Mouse (Mus musculus): ENCODE data around the gene Cit. TPM values are rescaled to one million over a fixed set of nuclear protein-coding genes. Genes with fewer than 3 reads are reported as not detected.
A peak's percentile ranks its signal among the peaks of the same experiment; 100 is the strongest.

Cit gene
- polyA plus RNA-seq, 1 experiment from 2014 or later: 25.3 TPM

GRCm38 (mm10) chr5:115907037-115908009 is 62.2 kb downstream of the Cit start:
- no peaks in the 10 kb centered on the region for H3K9me3 ChIP-seq (replicated peaks; ENCODE audit: control insufficient read depth, low read length)
- 4% methylated on average over 38 of the region's 38 CpGs for WGBS
- DNase-seq (ENCODE audit: low spot score) (peak; percentile 54), ATAC-seq (replicated peaks; ENCODE audit: insufficient number of reproducible peaks, low FRiP score, low TSS enrichment, low read depth) (peak; percentile 71)
- H3K9ac ChIP-seq (replicated peaks; ENCODE audit: low read length): peak overlapping the region; percentile 28
- no peaks in the 10 kb centered on the region for H3K36me3 ChIP-seq (replicated peaks; ENCODE audit: control insufficient read depth, insufficient read depth, low read depth, low read length)
- no peaks in the 10 kb centered on the region for H3K27me3 ChIP-seq (ENCODE audit: control insufficient read depth, insufficient read depth, low read length)
- peak overlapping the region; percentile 69 for H3K4me2 ChIP-seq (ENCODE audit: low read depth, low read length)
- peak overlapping the region; percentile 29 for H3K4me3 ChIP-seq (ENCODE audit: low read depth, low read length)
- no peaks in the 10 kb centered on the region; the same call in 1 of the 2 replicates for H3K4me1 ChIP-seq (ENCODE audit: control insufficient read depth, insufficient read depth, low read length)
- H3K27ac ChIP-seq (replicated peaks; ENCODE audit: low read depth, low read length): no peak overlapping the region

- H3K4me3 ChIP-seq (ENCODE audit: low read depth, low read length): no peak overlapping the region
- no peaks in the 10 kb centered on the region for H3K36me3 ChIP-seq (replicated peaks; ENCODE audit: control insufficient read depth, insufficient read depth, low read depth, low read length)
These were observed 63.2 kb downstream of the Cit start for GRCm38 (mm10) chr5:115908251-115908650.

GRCm38 (mm10) chr5:115908699-115909098 is 63.6 kb downstream of the Cit start:
- 59% methylated on average over 12 of the region's 12 CpGs for WGBS
- ATAC-seq (replicated peaks; ENCODE audit: insufficient number of reproducible peaks, low FRiP score, low TSS enrichment, low read depth) (no peak; the same call in 1 of the 2 replicates), DNase-seq (ENCODE audit: low spot score) (no peak)
- Histone ChIP-seq H3K9ac (replicated peaks; ENCODE audit: low read length) (no peak overlapping the region), H3K27me3 (ENCODE audit: control insufficient read depth, insufficient read depth, low read length) (no peaks in the 10 kb centered on the region), H3K9me3 (replicated peaks; ENCODE audit: control insufficient read depth, low read length) (no peaks in the 10 kb centered on the region), H3K4me2 (ENCODE audit: low read depth, low read length) (no peak overlapping the region), H3K4me1 (ENCODE audit: control insufficient read depth, insufficient read depth, low read length) (no peaks in the 10 kb centered on the region; the same call in 1 of the 2 replicates), H3K36me3 (replicated peaks; ENCODE audit: control insufficient read depth, insufficient read depth, low read depth, low read length) (no peaks in the 10 kb centered on the region), H3K4me3 (ENCODE audit: low read depth, low read length) (no peak overlapping the region), H3K27ac (replicated peaks; ENCODE audit: low read depth, low read length) (no peak overlapping the region)

More at GRCm38 (mm10) chr5:115908251-115908650, 63.2 kb downstream of the Cit start:
- H3K4me1 ChIP-seq (ENCODE audit: control insufficient read depth, insufficient read depth, low read length): no peaks in the 10 kb centered on the region; the same call in 1 of the 2 replicates
- no peaks in the 10 kb centered on the region for H3K27me3 ChIP-seq (ENCODE audit: control insufficient read depth, insufficient read depth, low read length)
- peak; percentile 58 for DNase-seq (ENCODE audit: low spot score)
- no peak overlapping the region for H3K9ac ChIP-seq (replicated peaks; ENCODE audit: low read length)
- H3K4me2 ChIP-seq (ENCODE audit: low read depth, low read length): peak overlapping the region; percentile 5; the same call in 1 of the 2 replicates
- 25% methylated on average over 10 of the region's 10 CpGs for WGBS
- ATAC-seq (replicated peaks; ENCODE audit: insufficient number of reproducible peaks, low FRiP score, low TSS enrichment, low read depth): no peak
- no peaks in the 10 kb centered on the region for H3K9me3 ChIP-seq (replicated peaks; ENCODE audit: control insufficient read depth, low read length)
- no peak overlapping the region for H3K27ac ChIP-seq (replicated peaks; ENCODE audit: low read depth, low read length)

DNA sequence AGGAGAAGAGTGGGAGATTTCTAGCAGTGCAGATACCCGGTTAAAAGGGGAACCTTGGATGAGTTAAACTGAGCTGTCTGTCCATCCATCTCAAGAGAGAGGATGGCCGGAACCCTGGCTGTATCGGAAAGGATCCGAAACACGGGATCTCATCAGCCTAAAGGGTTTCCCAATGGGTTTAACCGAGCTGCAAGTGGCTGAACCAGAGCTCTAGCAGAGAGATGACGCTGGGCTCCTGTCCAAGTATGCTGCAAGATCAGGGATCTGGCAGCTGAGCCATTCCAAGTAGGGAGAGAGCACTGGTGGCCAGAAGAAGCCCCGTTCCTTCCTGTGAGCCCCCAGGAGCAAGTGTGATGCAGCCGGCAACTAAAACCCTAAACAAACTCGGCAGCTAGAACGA is 64.0 kb downstream of the Cit start:
- Histone ChIP-seq H3K27ac (replicated peaks; ENCODE audit: low read depth, low read length) (no peak overlapping the region), H3K4me1 (ENCODE audit: control insufficient read depth, insufficient read depth, low read length) (no peaks in the 10 kb centered on the region; the same call in 1 of the 2 replicates), H3K9ac (replicated peaks; ENCODE audit: low read length) (no peak overlapping the region), H3K4me2 (ENCODE audit: low read depth, low read length) (no peak overlapping the region), H3K36me3 (replicated peaks; ENCODE audit: control insufficient read depth, insufficient read depth, low read depth, low read length) (no peaks in the 10 kb centered on the region), H3K4me3 (ENCODE audit: low read depth, low read length) (no peak overlapping the region), H3K27me3 (ENCODE audit: control insufficient read depth, insufficient read depth, low read length) (no peaks in the 10 kb centered on the region), H3K9me3 (replicated peaks; ENCODE audit: control insufficient read depth, low read length) (no peaks in the 10 kb centered on the region)
- WGBS: 80% methylated on average over 11 of the region's 11 CpGs
- DNase-seq (ENCODE audit: low spot score) (no peak), ATAC-seq (replicated peaks; ENCODE audit: insufficient number of reproducible peaks, low FRiP score, low TSS enrichment, low read depth) (no peak)

- no peak overlapping the region for H3K9ac ChIP-seq (replicated peaks; ENCODE audit: low read length)
- no peak for ATAC-seq (replicated peaks; ENCODE audit: insufficient number of reproducible peaks, low FRiP score, low TSS enrichment, low read depth)
- no peak overlapping the region for H3K4me3 ChIP-seq (ENCODE audit: low read depth, low read length)
- H3K9me3 ChIP-seq (replicated peaks; ENCODE audit: control insufficient read depth, low read length): no peaks in the 10 kb centered on the region
- H3K4me2 ChIP-seq (ENCODE audit: low read depth, low read length): no peak overlapping the region
- DNase-seq (ENCODE audit: low spot score): no peak
- WGBS: 64% methylated on average over 11 of the region's 11 CpGs
- no peaks in the 10 kb centered on the region for H3K36me3 ChIP-seq (replicated peaks; ENCODE audit: control insufficient read depth, insufficient read depth, low read depth, low read length)
- no peak overlapping the region for H3K27ac ChIP-seq (replicated peaks; ENCODE audit: low read depth, low read length)
- H3K4me1 ChIP-seq (ENCODE audit: control insufficient read depth, insufficient read depth, low read length): no peaks in the 10 kb centered on the region; the same call in 1 of the 2 replicates
- no peaks in the 10 kb centered on the region for H3K27me3 ChIP-seq (ENCODE audit: control insufficient read depth, insufficient read depth, low read length)
These were observed 65.4 kb downstream of the Cit start for GRCm38 (mm10) chr5:115910491-115910890.

DNA sequence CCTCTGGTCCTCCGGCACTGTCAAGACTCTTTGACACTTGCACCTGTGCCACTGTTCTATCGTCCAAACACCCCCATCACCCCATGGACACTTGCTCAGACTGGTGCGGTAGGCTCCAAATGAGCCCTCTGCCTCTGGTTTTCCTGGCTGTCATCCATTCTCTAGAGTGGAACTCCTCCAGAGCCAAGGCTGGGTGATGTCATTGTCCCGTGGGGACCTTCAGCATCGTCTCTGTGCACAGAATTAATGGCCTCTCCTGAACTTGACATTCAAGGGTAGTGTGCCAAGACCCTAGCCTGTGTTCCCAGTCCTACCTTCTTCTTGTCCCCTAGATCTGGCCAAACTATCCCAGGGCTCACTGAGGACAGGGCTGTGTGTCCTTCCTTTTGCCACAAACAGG is 70.4 kb downstream of the Cit start:
- H3K9me3 ChIP-seq (replicated peaks; ENCODE audit: control insufficient read depth, low read length): no peaks in the 10 kb centered on the region
- no peak overlapping the region for H3K4me3 ChIP-seq (ENCODE audit: low read depth, low read length)
- no peak overlapping the region for H3K9ac ChIP-seq (replicated peaks; ENCODE audit: low read length)
- no peaks in the 10 kb centered on the region for H3K27me3 ChIP-seq (ENCODE audit: control insufficient read depth, insufficient read depth, low read length)
- H3K27ac ChIP-seq (replicated peaks; ENCODE audit: low read depth, low read length): no peak overlapping the region
- ATAC-seq (replicated peaks; ENCODE audit: insufficient number of reproducible peaks, low FRiP score, low TSS enrichment, low read depth): no peak
- 93% methylated on average over 5 of the region's 5 CpGs for WGBS
- DNase-seq (ENCODE audit: low spot score): no peak
- no peak overlapping the region for H3K4me2 ChIP-seq (ENCODE audit: low read depth, low read length)
- H3K4me1 ChIP-seq (ENCODE audit: control insufficient read depth, insufficient read depth, low read length): no peaks in the 10 kb centered on the region
- H3K36me3 ChIP-seq (replicated peaks; ENCODE audit: control insufficient read depth, insufficient read depth, low read depth, low read length): no peaks in the 10 kb centered on the region

DNA sequence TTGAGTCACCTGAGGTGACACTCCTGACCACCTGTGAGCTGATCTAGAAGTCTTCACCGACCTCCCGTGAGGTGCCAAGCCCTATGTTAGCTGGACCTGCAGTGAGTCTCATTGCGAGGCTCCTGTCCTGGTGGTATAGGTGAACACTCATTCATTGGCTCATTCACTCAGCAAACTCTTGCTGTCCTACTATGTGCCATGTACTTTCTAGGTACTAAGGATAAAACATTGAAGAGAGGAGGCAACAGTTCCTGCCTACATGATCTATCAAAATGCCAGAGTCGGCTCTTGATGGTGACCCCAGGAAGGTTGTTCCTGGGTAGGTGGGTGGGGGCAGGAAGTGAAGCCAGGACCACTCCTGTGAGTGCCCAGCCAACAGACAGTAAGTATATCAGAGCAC is 72.9 kb downstream of the Cit start:
- no peaks in the 10 kb centered on the region for H3K36me3 ChIP-seq (replicated peaks; ENCODE audit: control insufficient read depth, insufficient read depth, low read depth, low read length)

More for the DNA sequence above, 72.9 kb downstream of the Cit start:
- Histone ChIP-seq H3K27ac (replicated peaks; ENCODE audit: low read depth, low read length) (no peak overlapping the region), H3K4me1 (ENCODE audit: control insufficient read depth, insufficient read depth, low read length) (no peaks in the 10 kb centered on the region), H3K4me2 (ENCODE audit: low read depth, low read length) (no peak overlapping the region), H3K4me3 (ENCODE audit: low read depth, low read length) (no peak overlapping the region), H3K27me3 (ENCODE audit: control insufficient read depth, insufficient read depth, low read length) (no peaks in the 10 kb centered on the region), H3K9me3 (replicated peaks; ENCODE audit: control insufficient read depth, low read length) (no peaks in the 10 kb centered on the region), H3K9ac (replicated peaks; ENCODE audit: low read length) (no peak overlapping the region)
- DNase-seq (ENCODE audit: low spot score) (no peak), ATAC-seq (replicated peaks; ENCODE audit: insufficient number of reproducible peaks, low FRiP score, low TSS enrichment, low read depth) (no peak)
- 87% methylated on average over 4 of the region's 4 CpGs for WGBS
